Mouse (Mus musculus) stomach, embryonic 14.5 days (tissue): Measurements from ENCODE around the gene Dtx4. TPM values are rescaled to one million over a fixed set of nuclear protein-coding genes. Genes with fewer than 3 reads are reported as not detected.
A peak's percentile ranks its signal among the peaks of the same experiment; 100 is the strongest.

ENCODE experiments used
- ATAC-seq: fragments of 200-750 bp; cut with Nextera tagmentation; 2 replicates; pipeline ENCODE4 v1.8.0; 2017; ENCODE audit warnings: low read depth, moderate TSS enrichment; ENCODE audit not compliant: insufficient number of reproducible peaks, insufficient read depth, low FRiP score
- H3K27ac ChIP-seq: fragments of 300-500 bp; sonication (generic); 2 replicates; pipeline ENCODE4 v1.5.1; 2014; ENCODE audit warnings: mild to moderate bottlenecking, low read length, moderate library complexity, mixed read lengths
- H3K27me3 ChIP-seq: fragments of 300-500 bp; sonication (generic); 2 replicates; pipeline ENCODE4 v1.6.1; 2014; ENCODE audit warnings: low read length, control low read depth, mixed read lengths; ENCODE audit not compliant: control insufficient read depth, insufficient read depth
- H3K36me3 ChIP-seq: fragments of 300-500 bp; sonication (generic); 2 replicates; pipeline ENCODE4 v1.6.1; 2014; ENCODE audit warnings: mild to moderate bottlenecking, control low read depth, low read length, moderate library complexity, mixed read lengths; ENCODE audit not compliant: control insufficient read depth, insufficient read depth
- H3K4me1 ChIP-seq: fragments of 300-500 bp; sonication (generic); 2 replicates; pipeline ENCODE4 v1.6.1; 2014; ENCODE audit warnings: low read length, control low read depth, mixed read lengths; ENCODE audit not compliant: control insufficient read depth, insufficient read depth
- H3K4me2 ChIP-seq: fragments of 300-500 bp; sonication (generic); replicated peaks from 2 replicates; pipeline ENCODE4 v1.6.1; 2014; ENCODE audit warnings: low read depth, low read length, control low read depth
- H3K4me3 ChIP-seq: fragments of 300-500 bp; sonication (generic); 2 replicates; pipeline ENCODE4 v1.5.1; 2014; ENCODE audit warnings: low read depth, low read length, control low read depth
- H3K9ac ChIP-seq: fragments of 300-500 bp; sonication (generic); replicated peaks from 2 replicates; pipeline ENCODE4 v1.6.1; 2014; ENCODE audit warnings: low read depth, mild to moderate bottlenecking, control low read depth, low read length, moderate library complexity, mixed read lengths
- H3K9me3 ChIP-seq: fragments of 300-500 bp; sonication (generic); 2 replicates; pipeline ENCODE4 v1.6.1; 2016; ENCODE audit warnings: low read depth, low read length, control low read depth; ENCODE audit not compliant: control insufficient read depth
- WGBS: fragments of 180-500 bp; shearing (Covaris S2); extraction: QIAGEN DNeasy Blood & Tissue Kit; methylation state at CpG from one replicate; pipeline ENCODE4 v1.1.7; 2014; 5-methylcytosine and 5-hydroxymethylcytosine counted together
- polyA plus RNA-seq: library from polyadenylated mRNA; unstranded; fragments of >200 nt; fragmentation: Nextera tagmentation; extraction: Ambion mirVana; gene quantifications from 2 replicates; pipeline ENCODE4 v1.2.1, GENCODE M21; 2014

The Dtx4 gene
- polyA plus RNA-seq, 1 experiment from 2014 or later = 18.9 TPM

GRCm38 (mm10) chr19:12471866-12472265, 29.4 kb downstream of the Dtx4 start:
- no peak overlapping the region for H3K4me3 ChIP-seq
- peaks cover 15% of the 10 kb centered on the region for H3K36me3 ChIP-seq
- ATAC-seq = no peak
- H3K27me3 ChIP-seq = no peaks in the 10 kb centered on the region
- WGBS = 66% methylated on average over 3 of the region's 3 CpGs
- H3K4me1 ChIP-seq = peaks cover 9% of the 10 kb centered on the region; the same call in 1 of the 2 replicates
- H3K4me2 ChIP-seq = no peak overlapping the region
- H3K9ac ChIP-seq = no peak overlapping the region
- H3K27ac ChIP-seq = peak overlapping the region; percentile 48; the same call in 1 of the 2 replicates
- no peaks in the 10 kb centered on the region for H3K9me3 ChIP-seq

GRCm38 (mm10) chr19:12467436-12467835, 33.8 kb downstream of the Dtx4 start:
- no peak overlapping the region for H3K4me3 ChIP-seq
- H3K4me2 ChIP-seq = no peak overlapping the region
- peaks cover 4% of the 10 kb centered on the region; the same call in 1 of the 2 replicates for H3K4me1 ChIP-seq
- H3K36me3 ChIP-seq = peaks cover 15% of the 10 kb centered on the region
- H3K27me3 ChIP-seq = no peaks in the 10 kb centered on the region
- no peak overlapping the region for H3K9ac ChIP-seq
- H3K9me3 ChIP-seq = no peaks in the 10 kb centered on the region
- H3K27ac ChIP-seq = no peak overlapping the region
- no peak for ATAC-seq
- 84% methylated on average over 5 of the region's 5 CpGs for WGBS

- no peak; the same call in 1 of the 2 replicates for ATAC-seq
- H3K4me3 ChIP-seq = no peak overlapping the region
- peaks cover 4% of the 10 kb centered on the region; the same call in 1 of the 2 replicates for H3K4me1 ChIP-seq
- peaks cover 10% of the 10 kb centered on the region for H3K36me3 ChIP-seq
- no peak overlapping the region for H3K4me2 ChIP-seq
- H3K9ac ChIP-seq = no peak overlapping the region
- no peak overlapping the region for H3K27ac ChIP-seq
- H3K9me3 ChIP-seq = no peaks in the 10 kb centered on the region
- 36% methylated on average over 7 of the region's 7 CpGs for WGBS
- no peaks in the 10 kb centered on the region for H3K27me3 ChIP-seq
Measured at GRCm38 (mm10) chr19:12466204-12466603, 35.0 kb downstream of the Dtx4 start.

- peaks cover 4% of the 10 kb centered on the region for H3K4me1 ChIP-seq
- no peak overlapping the region for H3K4me3 ChIP-seq
- no peaks in the 10 kb centered on the region for H3K27me3 ChIP-seq
- no peak for ATAC-seq
- H3K4me2 ChIP-seq = no peak overlapping the region
- no peak overlapping the region for H3K27ac ChIP-seq
- H3K36me3 ChIP-seq = peaks cover 10% of the 10 kb centered on the region
- H3K9me3 ChIP-seq = no peaks in the 10 kb centered on the region
- H3K9ac ChIP-seq = no peak overlapping the region
- WGBS = 94% methylated on average over 10 of the region's 10 CpGs
Measured at GRCm38 (mm10) chr19:12465530-12466144, 35.6 kb downstream of the Dtx4 start.

GRCm38 (mm10) chr19:12464674-12465073, 36.6 kb downstream of the Dtx4 start:
- peaks cover 4% of the 10 kb centered on the region for H3K4me1 ChIP-seq
- H3K36me3 ChIP-seq = peaks cover 9% of the 10 kb centered on the region
- no peak for ATAC-seq
- H3K9me3 ChIP-seq = no peaks in the 10 kb centered on the region
- no peak overlapping the region for H3K9ac ChIP-seq
- 81% methylated on average over 4 of the region's 4 CpGs for WGBS
- no peak overlapping the region; the same call in 1 of the 2 replicates for H3K27ac ChIP-seq
- H3K27me3 ChIP-seq = no peaks in the 10 kb centered on the region
- no peak overlapping the region for H3K4me2 ChIP-seq
- H3K4me3 ChIP-seq = no peak overlapping the region

GRCm38 (mm10) chr19:12464127-12464526, 37.1 kb downstream of the Dtx4 start:
- H3K36me3 ChIP-seq = peaks cover 4% of the 10 kb centered on the region
- no peak overlapping the region for H3K9ac ChIP-seq
- H3K27ac ChIP-seq = peak overlapping the region; percentile 41; the same call in 1 of the 2 replicates
- WGBS = 64% methylated on average over 5 of the region's 5 CpGs
- H3K4me3 ChIP-seq = no peak overlapping the region
- H3K27me3 ChIP-seq = no peaks in the 10 kb centered on the region
- peaks cover 4% of the 10 kb centered on the region for H3K4me1 ChIP-seq
- no peaks in the 10 kb centered on the region for H3K9me3 ChIP-seq
- ATAC-seq = no peak
- no peak overlapping the region for H3K4me2 ChIP-seq

- Histone ChIP-seq H3K4me1 (peaks cover 4% of the 10 kb centered on the region), H3K27me3 (no peaks in the 10 kb centered on the region), H3K9ac (no peak overlapping the region), H3K36me3 (no peaks in the 10 kb centered on the region), H3K4me2 (no peak overlapping the region), H3K27ac (peak overlapping the region; percentile 48; the same call in 1 of the 2 replicates), H3K4me3 (no peak overlapping the region), H3K9me3 (no peaks in the 10 kb centered on the region)
- 18% methylated on average over 1 of the region's 1 CpGs for WGBS
- peak; percentile 80 for ATAC-seq
Measured at GRCm38 (mm10) chr19:12463722-12464035, 37.6 kb downstream of the Dtx4 start.

DNA sequence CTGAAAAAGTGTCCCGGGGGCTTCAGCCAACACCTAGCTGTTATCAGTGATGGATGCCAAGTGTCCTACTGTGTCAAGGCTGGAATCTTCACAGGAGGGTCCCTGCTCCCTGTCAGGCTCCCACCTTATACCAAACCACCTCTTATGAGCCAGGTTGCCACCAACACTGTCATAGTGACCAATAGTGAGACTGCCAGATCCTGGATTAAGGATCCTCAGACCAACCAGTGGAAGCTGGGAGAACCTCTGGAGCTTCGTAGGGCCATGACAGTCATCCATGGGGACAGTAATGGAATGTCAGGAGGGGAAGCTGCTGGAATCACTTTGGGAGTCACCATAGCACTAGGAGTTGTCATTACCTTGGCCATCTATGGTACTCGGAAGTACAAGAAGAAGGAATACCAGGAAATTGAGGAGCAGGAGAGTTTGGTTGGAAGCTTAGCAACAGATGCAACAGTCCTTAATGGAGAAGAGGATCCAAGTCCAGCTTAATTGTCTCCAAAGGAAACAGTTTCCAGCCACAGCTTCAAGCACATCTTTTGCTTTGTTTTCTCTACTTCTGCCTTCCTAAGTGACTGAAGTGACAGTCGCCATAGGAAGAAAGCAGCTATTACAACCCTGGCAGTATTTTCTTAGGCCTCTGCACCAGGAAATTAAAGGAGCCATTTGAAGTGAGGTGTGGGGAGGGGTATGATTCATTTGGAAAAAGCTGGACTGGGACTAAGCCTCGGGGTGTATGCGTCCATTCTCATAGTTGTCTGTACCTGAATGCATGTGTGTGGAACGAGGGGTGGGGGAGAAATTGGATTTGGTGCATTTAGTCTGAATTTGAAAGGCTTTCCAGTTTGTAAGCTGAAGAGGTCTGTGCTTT, 38.2 kb downstream of the Dtx4 start:
- Histone ChIP-seq H3K27me3 (no peaks in the 10 kb centered on the region), H3K4me1 (peaks cover 4% of the 10 kb centered on the region), H3K27ac (peak overlapping the region; percentile 48; the same call in 1 of the 2 replicates), H3K36me3 (no peaks in the 10 kb centered on the region), H3K9ac (no peak overlapping the region), H3K4me3 (no peak overlapping the region), H3K4me2 (no peak overlapping the region), H3K9me3 (no peaks in the 10 kb centered on the region)
- ATAC-seq = peak; percentile 35; the same call in 1 of the 2 replicates
- 73% methylated on average over 7 of the region's 7 CpGs for WGBS
